Mouse (Mus musculus): ENCODE data around the gene Acot3. TPM values are rescaled to one million over a fixed set of nuclear protein-coding genes. Genes with fewer than 3 reads are reported as not detected.
"Not testable (repeated sequence)": the region's sequence is repeated elsewhere in the genome, so short reads cannot be mapped to it uniquely, and the experiment has no call there.

The Acot3 gene
- polyA plus RNA-seq (2011; ENCODE audit: insufficient read depth, insufficient read length, low read depth, missing spikeins), result not detected in 2 replicates

DNA sequence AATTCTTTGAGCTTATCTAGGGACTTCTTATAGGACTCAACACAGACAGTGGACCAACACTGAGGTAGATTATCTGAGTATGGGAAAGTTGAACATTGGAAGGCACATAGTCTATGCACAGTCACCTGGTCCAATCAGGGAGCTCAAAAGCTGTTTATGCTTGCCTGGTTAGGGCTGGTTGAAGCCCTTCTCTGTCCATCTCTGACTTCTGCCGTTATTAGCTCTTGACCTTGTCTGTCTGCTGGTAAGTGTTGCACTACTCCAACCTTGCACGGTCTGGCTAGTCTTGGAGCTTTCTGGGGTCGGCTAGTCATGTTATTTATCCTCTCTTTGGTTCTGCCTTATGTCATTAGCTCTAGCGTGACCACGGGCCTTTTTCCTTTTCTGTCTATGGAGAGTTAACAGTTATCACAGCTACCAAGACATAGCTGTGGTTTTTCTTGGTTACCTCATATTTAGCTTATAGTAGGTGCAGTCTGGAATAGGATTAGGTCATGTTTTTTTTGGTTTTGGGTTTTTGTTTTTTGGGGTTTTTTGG, at the start of gene Acot3:
Gene Acot3 (plus strand): TSS at position 208 of the 538 bp plus-strand sequence.
- H3K36me3 ChIP-seq (ENCODE audit: control insufficient read depth, insufficient read depth, low read length, poor library complexity, severe bottlenecking), result no peaks in the 10 kb centered on the region
- no peaks in the 10 kb centered on the region; the same call in 1 of the 2 replicates for H3K27me3 ChIP-seq (ENCODE audit: control insufficient read depth, insufficient read depth, low read length, poor library complexity, severe bottlenecking)
- H3K9ac ChIP-seq (ENCODE audit: low read depth, poor library complexity, severe bottlenecking), result 0 out of 2 replicates have a peak within 1 kb of the TSS, but pooled peaks have one; percentile 7
- no peak for TF ChIP-seq CTCF (IDR thresholded peaks at IDR 0.05; ENCODE audit: low read depth, low read length)
- no peak for TF ChIP-seq EP300 (IDR thresholded peaks at IDR 0.05; ENCODE audit: insufficient read depth, low read depth, low read length)
- TF ChIP-seq POLR2A (IDR thresholded peaks at IDR 0.05; ENCODE audit: insufficient read depth, low read length), result no peak
- H3K27ac ChIP-seq (ENCODE audit: insufficient read depth, low read length), result no peak within 1 kb of the TSS
- H3K4me1 ChIP-seq (ENCODE audit: control insufficient read depth, insufficient read depth, low read length), result peaks cover 1% of the 10 kb centered on the region
- no peak within 1 kb of the TSS for H3K4me3 ChIP-seq (ENCODE audit: low read depth, low read length)
- H3K9me3 ChIP-seq (replicated peaks; ENCODE audit: control insufficient read depth, insufficient read depth, low read length, poor library complexity, severe bottlenecking), result peaks cover 10% of the 10 kb centered on the region; the same call in 1 of the 2 replicates

DNA sequence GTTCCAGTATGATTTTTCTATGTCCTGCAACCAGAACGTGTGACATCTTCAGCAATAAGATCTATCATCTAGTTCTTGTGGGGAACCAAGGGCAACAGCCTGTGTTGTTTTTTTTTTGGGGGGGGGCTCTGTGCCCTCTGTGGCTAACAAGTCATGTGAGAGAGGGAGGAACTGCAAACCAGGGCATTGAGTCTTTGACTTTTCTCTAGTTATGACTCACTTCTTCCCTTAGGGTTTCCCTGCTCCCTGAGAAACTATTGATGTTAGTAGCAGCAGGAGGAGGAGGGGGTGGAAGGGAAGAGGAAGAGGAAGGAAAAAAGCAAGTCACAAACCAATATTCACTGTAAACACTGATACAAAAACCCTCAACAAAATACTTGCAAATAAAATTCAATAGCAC, 48.1 kb upstream of the Acot3 start:
- H3K4me3 ChIP-seq (ENCODE audit: low read depth, low read length), result no peak overlapping the region
- H3K27ac ChIP-seq (ENCODE audit: insufficient read depth, low read length), result no peak overlapping the region
- H3K4me1 ChIP-seq (ENCODE audit: control insufficient read depth, insufficient read depth, low read length), result no peaks in the 10 kb centered on the region
- H3K9me3 ChIP-seq (replicated peaks; ENCODE audit: control insufficient read depth, insufficient read depth, low read length, poor library complexity, severe bottlenecking), result peaks cover 14% of the 10 kb centered on the region
- no peaks in the 10 kb centered on the region; the same call in 1 of the 2 replicates for H3K27me3 ChIP-seq (ENCODE audit: control insufficient read depth, insufficient read depth, low read length, poor library complexity, severe bottlenecking)
- H3K36me3 ChIP-seq (ENCODE audit: control insufficient read depth, insufficient read depth, low read length, poor library complexity, severe bottlenecking), result no peaks in the 10 kb centered on the region
- TF ChIP-seq EP300 (IDR thresholded peaks at IDR 0.05; ENCODE audit: insufficient read depth, low read depth, low read length) (no peak), POLR2A (IDR thresholded peaks at IDR 0.05; ENCODE audit: insufficient read depth, low read length) (no peak), CTCF (IDR thresholded peaks at IDR 0.05; ENCODE audit: low read depth, low read length) (no peak)
- no peak overlapping the region for H3K9ac ChIP-seq (ENCODE audit: low read depth, poor library complexity, severe bottlenecking)

- Histone ChIP-seq H3K9ac (ENCODE audit: low read depth, poor library complexity, severe bottlenecking) (no peak overlapping the region), H3K27me3 (ENCODE audit: control insufficient read depth, insufficient read depth, low read length, poor library complexity, severe bottlenecking) (peaks cover 4% of the 10 kb centered on the region; the same call in 1 of the 2 replicates), H3K27ac (ENCODE audit: insufficient read depth, low read length) (peak overlapping the region; percentile 52; the same call in 1 of the 2 replicates), H3K36me3 (ENCODE audit: control insufficient read depth, insufficient read depth, low read length, poor library complexity, severe bottlenecking) (no peaks in the 10 kb centered on the region), H3K4me3 (ENCODE audit: low read depth, low read length) (no peak overlapping the region), H3K9me3 (replicated peaks; ENCODE audit: control insufficient read depth, insufficient read depth, low read length, poor library complexity, severe bottlenecking) (peaks cover 2% of the 10 kb centered on the region; the same call in 1 of the 2 replicates), H3K4me1 (ENCODE audit: control insufficient read depth, insufficient read depth, low read length) (no peaks in the 10 kb centered on the region)
- TF ChIP-seq EP300 (IDR thresholded peaks at IDR 0.05; ENCODE audit: insufficient read depth, low read depth, low read length), result no peak
- TF ChIP-seq POLR2A (IDR thresholded peaks at IDR 0.05; ENCODE audit: insufficient read depth, low read length), result no peak
- TF ChIP-seq CTCF (IDR thresholded peaks at IDR 0.05; ENCODE audit: low read depth, low read length), result no peak
These were observed 43.7 kb upstream of the Acot3 start for GRCm38 (mm10) chr12:84008251-84008650.

DNA sequence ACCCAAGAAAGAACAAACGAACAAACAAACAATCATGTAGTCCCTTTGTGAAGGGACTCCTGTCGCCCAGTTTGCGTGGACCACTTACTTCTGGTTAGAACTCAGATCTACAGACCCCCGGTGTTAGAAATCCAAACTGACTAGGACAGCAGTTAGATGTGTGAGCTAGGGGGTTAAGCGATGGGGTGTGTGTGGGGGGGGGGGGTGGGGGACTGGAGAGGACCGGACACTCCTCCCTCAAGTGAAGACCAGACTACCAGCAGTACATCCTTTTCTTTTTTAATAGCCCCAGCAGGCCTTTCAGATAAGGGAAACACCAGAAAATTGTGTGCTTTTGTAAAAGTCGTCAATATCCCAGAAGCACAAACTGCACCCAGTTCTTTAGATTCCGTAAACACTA, 43.2 kb upstream of the Acot3 start:
- H3K4me3 ChIP-seq (ENCODE audit: low read depth, low read length), result no peak overlapping the region
- peaks cover 2% of the 10 kb centered on the region; the same call in 1 of the 2 replicates for H3K9me3 ChIP-seq (replicated peaks; ENCODE audit: control insufficient read depth, insufficient read depth, low read length, poor library complexity, severe bottlenecking)
- no peak for TF ChIP-seq CTCF (IDR thresholded peaks at IDR 0.05; ENCODE audit: low read depth, low read length)
- TF ChIP-seq EP300 (IDR thresholded peaks at IDR 0.05; ENCODE audit: insufficient read depth, low read depth, low read length), result no peak
- TF ChIP-seq POLR2A (IDR thresholded peaks at IDR 0.05; ENCODE audit: insufficient read depth, low read length), result no peak
- peak overlapping the region; percentile 64 for H3K27ac ChIP-seq (ENCODE audit: insufficient read depth, low read length)
- peaks cover 4% of the 10 kb centered on the region; the same call in 1 of the 2 replicates for H3K27me3 ChIP-seq (ENCODE audit: control insufficient read depth, insufficient read depth, low read length, poor library complexity, severe bottlenecking)
- H3K4me1 ChIP-seq (ENCODE audit: control insufficient read depth, insufficient read depth, low read length), result no peaks in the 10 kb centered on the region
- no peaks in the 10 kb centered on the region for H3K36me3 ChIP-seq (ENCODE audit: control insufficient read depth, insufficient read depth, low read length, poor library complexity, severe bottlenecking)
- H3K9ac ChIP-seq (ENCODE audit: low read depth, poor library complexity, severe bottlenecking), result no peak overlapping the region

- peak within 1 kb of the TSS; percentile 67; the same call in 1 of the 2 replicates for H3K9ac ChIP-seq (ENCODE audit: low read depth, poor library complexity, severe bottlenecking)
- H3K4me1 ChIP-seq (ENCODE audit: control insufficient read depth, insufficient read depth, low read length); H3K9me3 ChIP-seq (replicated peaks; ENCODE audit: control insufficient read depth, insufficient read depth, low read length, poor library complexity, severe bottlenecking); H3K36me3 ChIP-seq (ENCODE audit: control insufficient read depth, insufficient read depth, low read length, poor library complexity, severe bottlenecking); H3K27me3 ChIP-seq (ENCODE audit: control insufficient read depth, insufficient read depth, low read length, poor library complexity, severe bottlenecking): not testable (repeated sequence)
- peak within 1 kb of the TSS; percentile 51 for H3K4me3 ChIP-seq (ENCODE audit: low read depth, low read length)
- peak within 1 kb of the TSS; percentile 64 for H3K27ac ChIP-seq (ENCODE audit: insufficient read depth, low read length)
These were observed 42.6 kb upstream of the Acot3 start, which contains the start of gene Acot1 for GRCm38 (mm10) chr12:84009171-84009965. Gene Acot1, plus strand, starts transcription at chr12:84009490.

DNA sequence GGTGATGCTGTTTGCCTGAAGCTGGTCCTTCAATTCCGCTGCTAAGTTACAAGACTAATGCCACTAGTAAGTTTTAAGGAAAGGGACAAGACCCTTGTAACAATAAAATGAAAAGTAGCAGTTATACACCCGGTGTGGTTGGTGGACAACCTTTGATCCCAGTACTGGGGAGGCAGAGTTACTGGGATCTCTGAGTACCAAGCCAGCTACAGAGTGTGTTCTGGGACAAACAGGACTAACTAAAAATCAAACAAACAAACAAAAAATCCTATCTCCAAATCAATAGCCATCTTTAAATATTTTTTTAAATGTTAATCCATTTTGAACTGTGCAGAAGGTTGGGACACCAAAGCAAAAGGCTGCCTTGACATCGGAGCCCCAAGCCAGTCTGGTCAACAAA, 41.7 kb upstream of the Acot3 start:
- H3K4me1 ChIP-seq (ENCODE audit: control insufficient read depth, insufficient read depth, low read length), result no peaks in the 10 kb centered on the region
- peak overlapping the region; percentile 67; the same call in 1 of the 2 replicates for H3K9ac ChIP-seq (ENCODE audit: low read depth, poor library complexity, severe bottlenecking)
- no peak for TF ChIP-seq POLR2A (IDR thresholded peaks at IDR 0.05; ENCODE audit: insufficient read depth, low read length)
- TF ChIP-seq EP300 (IDR thresholded peaks at IDR 0.05; ENCODE audit: insufficient read depth, low read depth, low read length), result no peak
- no peak for TF ChIP-seq CTCF (IDR thresholded peaks at IDR 0.05; ENCODE audit: low read depth, low read length)
- H3K36me3 ChIP-seq (ENCODE audit: control insufficient read depth, insufficient read depth, low read length, poor library complexity, severe bottlenecking), result no peaks in the 10 kb centered on the region
- peaks cover 4% of the 10 kb centered on the region; the same call in 1 of the 2 replicates for H3K27me3 ChIP-seq (ENCODE audit: control insufficient read depth, insufficient read depth, low read length, poor library complexity, severe bottlenecking)
- peak overlapping the region; percentile 51 for H3K4me3 ChIP-seq (ENCODE audit: low read depth, low read length)
- H3K9me3 ChIP-seq (replicated peaks; ENCODE audit: control insufficient read depth, insufficient read depth, low read length, poor library complexity, severe bottlenecking), result no peaks in the 10 kb centered on the region; the same call in 1 of the 2 replicates
- H3K27ac ChIP-seq (ENCODE audit: insufficient read depth, low read length), result no peak overlapping the region

Data from ES-Bruce4 (cell line).